Mouse (Mus musculus): ENCODE data around the gene Il18.

- TF ChIP-seq MAX (IDR thresholded peaks at IDR 0.05; ENCODE audit: low read depth) (no peak), MYOG (IDR thresholded peaks at IDR 0.05; ENCODE audit: control insufficient read depth in 1 of 3, insufficient read depth in 1 of 3, insufficient read length in 2 of 3, low read depth in 2 of 3) (no peak), POLR2AphosphoS2 (IDR thresholded peaks at IDR 0.05; ENCODE audit: insufficient read length, low read depth) (no peak), E2F4 (IDR thresholded peaks at IDR 0.05; ENCODE audit: insufficient read depth) (no peak), POLR2A (IDR thresholded peaks at IDR 0.05; ENCODE audit: insufficient read length, low read depth) (no peak), CEBPB (IDR thresholded peaks at IDR 0.05; ENCODE audit: insufficient read depth, poor library complexity, severe bottlenecking) (no peak), USF1 (IDR thresholded peaks at IDR 0.05; ENCODE audit: low read depth) (no peak), SRF (IDR thresholded peaks at IDR 0.05; ENCODE audit: control insufficient read depth, insufficient read length, low read depth) (no peak)
These were observed 33.1 kb upstream of the Il18 start for GRCm38 (mm10) chr9:50521562-50521961.

Measured in myocyte (in vitro differentiated cells).